Mouse (Mus musculus): ENCODE measurements around the gene Gjb5.

DNA sequence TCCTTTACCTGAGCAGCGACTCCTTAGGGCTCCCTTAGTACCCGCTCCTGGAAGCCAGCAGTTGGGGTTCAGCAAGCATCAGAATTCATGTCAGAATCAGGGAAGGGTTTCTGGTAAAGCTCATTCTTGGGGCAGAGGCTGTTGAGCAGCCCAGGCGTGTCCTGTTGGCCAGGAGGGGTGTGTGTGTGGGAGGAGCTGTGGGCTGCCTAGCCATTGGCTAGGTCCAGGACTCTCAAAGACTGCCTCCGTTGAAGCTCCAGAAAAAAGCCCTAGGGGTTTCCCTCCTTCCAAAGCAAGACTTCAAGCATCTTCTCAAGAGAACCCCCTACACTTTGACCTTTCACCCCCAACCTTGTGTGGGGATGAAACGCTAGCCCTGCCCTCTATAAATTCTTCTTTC, at the start of gene Gjb5:
- TF ChIP-seq USF1 (IDR thresholded peaks at IDR 0.05; ENCODE audit: low read depth) (no peak), CTCF (IDR thresholded peaks at IDR 0.05; ENCODE audit: control insufficient read depth, insufficient read depth, insufficient read length) (no peak)

Measured in C2C12 (cell line).